Mouse (Mus musculus) stomach, embryonic 14.5 days (tissue): ENCODE measurements around the gene Otoa. TPM values are rescaled to one million over a fixed set of nuclear protein-coding genes. Genes with fewer than 3 reads are reported as not detected.

Experiments
- ATAC-seq: fragments of 200-750 bp; cut with Nextera tagmentation; 2 replicates; pipeline ENCODE4 v1.8.0; 2017; ENCODE audit warnings: low read depth, moderate TSS enrichment; ENCODE audit not compliant: insufficient number of reproducible peaks, insufficient read depth, low FRiP score
- H3K27ac ChIP-seq: fragments of 300-500 bp; sonication (generic); 2 replicates; pipeline ENCODE4 v1.5.1; 2014; ENCODE audit warnings: mild to moderate bottlenecking, low read length, moderate library complexity, mixed read lengths
- H3K27me3 ChIP-seq: fragments of 300-500 bp; sonication (generic); 2 replicates; pipeline ENCODE4 v1.6.1; 2014; ENCODE audit warnings: low read length, control low read depth, mixed read lengths; ENCODE audit not compliant: control insufficient read depth, insufficient read depth
- H3K36me3 ChIP-seq: fragments of 300-500 bp; sonication (generic); 2 replicates; pipeline ENCODE4 v1.6.1; 2014; ENCODE audit warnings: mild to moderate bottlenecking, control low read depth, low read length, moderate library complexity, mixed read lengths; ENCODE audit not compliant: control insufficient read depth, insufficient read depth
- H3K4me1 ChIP-seq: fragments of 300-500 bp; sonication (generic); 2 replicates; pipeline ENCODE4 v1.6.1; 2014; ENCODE audit warnings: low read length, control low read depth, mixed read lengths; ENCODE audit not compliant: control insufficient read depth, insufficient read depth
- H3K4me2 ChIP-seq: fragments of 300-500 bp; sonication (generic); replicated peaks from 2 replicates; pipeline ENCODE4 v1.6.1; 2014; ENCODE audit warnings: low read depth, low read length, control low read depth
- H3K4me3 ChIP-seq: fragments of 300-500 bp; sonication (generic); 2 replicates; pipeline ENCODE4 v1.5.1; 2014; ENCODE audit warnings: low read depth, low read length, control low read depth
- H3K9ac ChIP-seq: fragments of 300-500 bp; sonication (generic); replicated peaks from 2 replicates; pipeline ENCODE4 v1.6.1; 2014; ENCODE audit warnings: low read depth, mild to moderate bottlenecking, control low read depth, low read length, moderate library complexity, mixed read lengths
- H3K9me3 ChIP-seq: fragments of 300-500 bp; sonication (generic); 2 replicates; pipeline ENCODE4 v1.6.1; 2016; ENCODE audit warnings: low read depth, low read length, control low read depth; ENCODE audit not compliant: control insufficient read depth
- WGBS: fragments of 180-500 bp; shearing (Covaris S2); extraction: QIAGEN DNeasy Blood & Tissue Kit; methylation state at CpG from one replicate; pipeline ENCODE4 v1.1.7; 2014; 5-methylcytosine and 5-hydroxymethylcytosine counted together
- polyA plus RNA-seq: library from polyadenylated mRNA; unstranded; fragments of >200 nt; fragmentation: Nextera tagmentation; extraction: Ambion mirVana; gene quantifications from 2 replicates; pipeline ENCODE4 v1.2.1, GENCODE M21; 2014

Gene Otoa
- polyA plus RNA-seq, 1 experiment from 2014 or later: 0.17 TPM

GRCm38 (mm10) chr7:121198933-121199332 lies 117.5 kb downstream of the Otoa start:
- no peak overlapping the region for H3K4me2 ChIP-seq
- no peaks in the 10 kb centered on the region for H3K36me3 ChIP-seq
- H3K4me3 ChIP-seq: no peak overlapping the region
- no peaks in the 10 kb centered on the region for H3K9me3 ChIP-seq
- ATAC-seq: no peak
- H3K27me3 ChIP-seq: no peaks in the 10 kb centered on the region
- H3K27ac ChIP-seq: no peak overlapping the region
- 78% methylated on average over 8 of the region's 8 CpGs for WGBS
- no peak overlapping the region for H3K9ac ChIP-seq
- H3K4me1 ChIP-seq: no peaks in the 10 kb centered on the region

DNA sequence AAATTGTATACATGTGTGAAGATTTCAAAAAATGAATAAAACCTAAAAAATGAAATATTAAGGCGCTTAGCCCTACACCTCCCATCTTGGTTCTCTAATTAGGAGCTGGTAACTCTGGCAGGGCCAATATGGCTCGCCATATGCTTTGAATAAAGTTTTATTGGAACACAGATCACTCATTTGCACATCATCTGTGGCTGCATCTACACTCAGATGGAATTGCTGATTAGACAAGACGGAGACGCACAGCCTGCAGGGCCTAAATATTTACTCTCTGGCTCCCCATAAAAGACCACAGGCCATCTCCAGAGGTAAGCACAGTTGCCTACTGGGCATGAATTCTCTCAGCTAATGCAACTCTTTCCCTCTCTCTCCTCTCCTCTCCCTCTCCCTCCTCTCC lies 130.4 kb downstream of the Otoa start:
- Histone ChIP-seq H3K27me3 (no peaks in the 10 kb centered on the region), H3K27ac (no peak overlapping the region), H3K36me3 (no peaks in the 10 kb centered on the region), H3K4me3 (no peak overlapping the region), H3K4me2 (no peak overlapping the region), H3K9me3 (no peaks in the 10 kb centered on the region), H3K9ac (no peak overlapping the region), H3K4me1 (no peaks in the 10 kb centered on the region)
- ATAC-seq: no peak
- 78% methylated on average over 4 of the region's 4 CpGs for WGBS

Other genes starting within 250 kb of the Otoa start
- gene Eef2k, start 238.8 kb upstream of the Otoa start, polyA plus RNA-seq: 21.1 and 23.0 TPM in 2 replicates
- 26.3 and 28.0 TPM in 2 replicates for gene Polr3e, start 163.9 kb upstream of the Otoa start, polyA plus RNA-seq
- gene Cdr2, start 99.3 kb upstream of the Otoa start, polyA plus RNA-seq: 12.6 and 13.2 TPM in 2 replicates
- gene Mfsd13b, start 99.1 kb upstream of the Otoa start, polyA plus RNA-seq: 0.32 TPM in 1 of 2 replicates, not detected in the other
- 163 and 170 TPM in 2 replicates for gene Mettl9, start 47.2 kb upstream of the Otoa start, polyA plus RNA-seq
- gene Igsf6, start 7.1 kb upstream of the Otoa start, polyA plus RNA-seq: 1.7 and 2.9 TPM in 2 replicates